Mouse (Mus musculus) thymus, postnatal 0 days (tissue): ENCODE data around the gene Ccdc85c. TPM values are rescaled to one million over a fixed set of nuclear protein-coding genes. Genes with fewer than 3 reads are reported as not detected.

Experiments used
- DNase-seq: peaks from one replicate; pipeline ENCODE4 v3.0.0-alpha.2; 2015; ENCODE audit warnings: low spot score
- polyA plus RNA-seq: library from polyadenylated mRNA; unstranded; fragments of >200 nt; fragmentation: Nextera tagmentation; extraction: Ambion mirVana; gene quantifications from 2 replicates; pipeline ENCODE4 v1.2.1, GENCODE M21; 2015

The Ccdc85c gene
- polyA plus RNA-seq, 1 experiment from 2014 or later = 13.6 TPM

DNA sequence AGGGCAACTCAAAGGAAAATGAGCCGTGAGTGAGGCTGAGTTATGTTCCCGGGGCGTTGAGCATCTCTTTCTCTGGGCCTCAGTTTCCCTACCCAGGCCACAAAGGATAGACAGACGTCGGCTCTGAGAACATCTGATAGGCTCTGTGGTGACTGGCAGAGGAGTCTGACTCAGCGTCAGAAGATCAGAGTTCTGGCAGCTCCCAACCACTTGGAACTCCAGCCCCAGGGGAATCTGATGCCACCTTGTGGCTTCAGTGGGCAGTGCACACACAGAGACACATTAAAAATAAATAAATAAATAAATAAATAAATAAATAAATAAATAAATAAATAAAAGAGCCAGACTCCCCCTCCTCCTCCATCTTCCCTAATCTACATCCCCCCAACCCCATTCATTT is 21.8 kb upstream of the Ccdc85c start:
- peak; percentile 26 for DNase-seq

DNA sequence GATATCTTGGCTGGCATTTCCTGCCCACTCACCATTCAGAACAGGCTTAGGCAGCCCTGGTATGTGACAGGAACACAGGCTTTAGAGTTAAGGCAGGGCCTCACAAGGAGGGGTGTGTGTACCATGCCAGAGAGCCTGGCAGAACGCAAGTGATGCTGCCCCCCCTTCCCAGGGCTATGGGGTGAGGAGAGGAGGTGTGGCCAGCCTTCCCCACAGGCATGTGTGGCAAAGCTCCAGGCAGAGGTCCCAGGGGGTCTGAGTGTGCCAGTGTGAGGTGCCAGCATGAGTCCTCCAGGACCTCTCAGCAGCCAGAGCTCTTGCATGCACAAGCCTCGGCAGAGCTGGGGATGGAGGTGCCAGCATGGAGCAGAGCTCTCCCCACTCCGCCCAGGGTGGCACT is 19.4 kb upstream of the Ccdc85c start:
- no peak for DNase-seq

DNA sequence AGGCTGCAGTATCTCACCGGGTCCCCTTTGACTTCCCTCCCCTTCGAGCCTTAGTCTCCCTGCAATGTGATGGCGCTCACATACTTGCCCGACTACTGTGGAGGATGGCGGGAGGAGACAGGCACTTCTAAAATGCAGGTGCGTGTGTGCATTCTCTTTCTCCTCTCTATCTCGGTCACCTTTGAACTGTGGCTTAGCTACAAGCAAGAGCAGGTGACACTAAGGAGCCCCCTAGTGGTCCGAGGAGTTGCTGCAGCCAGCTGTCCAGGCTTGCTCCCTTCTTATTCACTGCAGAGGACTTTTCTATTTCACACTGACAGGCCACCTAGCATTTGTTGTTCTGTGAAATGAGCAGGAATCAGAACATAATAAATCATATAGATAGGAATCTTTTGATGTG is 17.7 kb upstream of the Ccdc85c start:
- peak; percentile 90 for DNase-seq

DNA sequence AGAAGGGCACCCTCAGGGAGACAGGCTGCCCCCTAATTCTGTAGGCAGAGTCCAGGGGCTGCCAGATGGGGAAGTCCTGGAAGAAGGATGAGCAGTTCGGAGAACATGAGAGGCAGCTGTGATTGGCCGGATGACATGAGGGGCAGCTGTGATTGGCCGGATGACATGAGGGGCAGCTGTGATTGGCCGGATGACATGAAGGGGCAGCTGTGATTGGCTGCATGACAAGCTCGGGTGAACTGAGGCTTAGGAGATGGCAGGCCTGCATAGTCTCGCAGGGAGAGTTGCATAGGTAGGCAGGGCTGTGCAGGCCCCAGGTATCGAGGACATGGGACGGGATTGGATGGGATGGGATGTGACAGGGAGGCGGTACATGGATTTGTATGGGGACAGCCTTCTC is 17.2 kb upstream of the Ccdc85c start:
- peak; percentile 44 for DNase-seq

DNA sequence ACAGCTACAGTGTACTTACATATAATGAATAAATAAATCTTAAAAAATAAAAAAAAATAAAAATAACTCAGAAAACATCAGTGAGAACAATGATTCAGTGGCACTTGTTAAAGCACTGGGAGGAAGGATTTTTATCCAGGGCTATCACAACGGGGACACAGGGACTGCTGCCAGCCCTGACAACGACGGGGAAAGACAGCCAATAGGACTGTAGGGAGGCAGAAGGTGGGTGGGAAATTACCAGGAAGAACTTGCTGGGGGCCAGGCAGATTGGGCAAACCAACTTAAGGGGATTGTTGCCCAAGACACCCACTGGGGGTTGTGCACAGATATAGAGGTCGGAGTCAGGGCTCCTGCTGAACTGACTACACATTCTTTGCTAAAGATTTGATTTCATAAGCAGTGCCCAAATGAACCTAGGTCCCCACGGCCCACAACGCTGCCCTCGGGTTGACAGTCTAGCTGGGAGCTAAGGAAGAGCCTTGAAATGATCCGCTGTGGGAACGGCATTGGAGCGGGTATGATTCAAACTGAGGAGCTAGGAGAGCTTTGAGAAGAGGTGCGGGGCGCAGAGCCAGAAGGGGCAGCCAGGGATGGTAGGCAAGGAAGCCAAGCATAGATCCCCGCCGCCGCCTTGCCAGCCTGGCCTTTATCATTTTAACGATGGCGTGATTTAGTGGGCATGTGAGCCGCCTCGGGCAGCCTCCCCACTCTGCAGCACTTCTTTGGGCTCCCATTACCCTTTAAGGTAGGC is 13.1 kb upstream of the Ccdc85c start:
- no peak for DNase-seq

DNA sequence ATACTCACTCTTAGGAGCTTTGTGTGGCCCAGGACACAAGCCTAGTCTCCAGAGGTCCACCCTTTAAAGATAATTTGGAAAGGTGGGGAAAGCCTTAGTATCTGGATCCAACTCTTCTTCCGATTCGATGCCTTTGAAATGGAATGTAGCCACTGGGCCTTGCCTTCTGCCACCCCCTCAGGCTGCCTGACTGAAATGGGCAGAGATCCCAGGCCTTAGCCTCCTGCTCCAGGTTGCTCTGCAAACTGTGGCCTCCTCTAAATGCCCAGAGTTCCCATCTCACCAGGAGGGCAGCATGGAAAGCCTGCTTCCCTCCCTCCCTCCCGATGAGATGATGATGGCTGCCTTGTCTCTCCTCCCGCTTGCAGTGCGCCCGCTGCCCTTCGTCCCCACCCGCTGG is 11.8 kb upstream of the Ccdc85c start:
- DNase-seq = no peak

DNA sequence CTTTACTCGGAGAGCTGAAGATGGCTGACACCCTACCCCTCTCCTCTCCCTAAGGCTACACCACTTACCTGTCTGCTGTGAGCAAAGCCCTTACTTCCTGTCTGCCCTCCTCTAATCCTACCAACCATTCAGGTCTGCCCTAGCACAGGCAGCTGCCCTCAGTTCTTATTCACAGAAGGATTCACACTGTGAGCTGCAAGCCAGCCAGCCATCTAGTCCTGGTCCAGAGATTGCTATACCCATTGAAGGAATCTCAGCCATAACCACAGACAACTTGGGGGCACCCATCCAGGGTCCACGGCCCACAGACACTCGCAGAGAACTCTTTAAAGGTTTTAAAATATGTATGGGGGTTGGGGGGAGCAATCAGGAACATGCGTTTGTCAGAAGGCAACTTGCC is 11.2 kb upstream of the Ccdc85c start:
- no peak for DNase-seq

DNA sequence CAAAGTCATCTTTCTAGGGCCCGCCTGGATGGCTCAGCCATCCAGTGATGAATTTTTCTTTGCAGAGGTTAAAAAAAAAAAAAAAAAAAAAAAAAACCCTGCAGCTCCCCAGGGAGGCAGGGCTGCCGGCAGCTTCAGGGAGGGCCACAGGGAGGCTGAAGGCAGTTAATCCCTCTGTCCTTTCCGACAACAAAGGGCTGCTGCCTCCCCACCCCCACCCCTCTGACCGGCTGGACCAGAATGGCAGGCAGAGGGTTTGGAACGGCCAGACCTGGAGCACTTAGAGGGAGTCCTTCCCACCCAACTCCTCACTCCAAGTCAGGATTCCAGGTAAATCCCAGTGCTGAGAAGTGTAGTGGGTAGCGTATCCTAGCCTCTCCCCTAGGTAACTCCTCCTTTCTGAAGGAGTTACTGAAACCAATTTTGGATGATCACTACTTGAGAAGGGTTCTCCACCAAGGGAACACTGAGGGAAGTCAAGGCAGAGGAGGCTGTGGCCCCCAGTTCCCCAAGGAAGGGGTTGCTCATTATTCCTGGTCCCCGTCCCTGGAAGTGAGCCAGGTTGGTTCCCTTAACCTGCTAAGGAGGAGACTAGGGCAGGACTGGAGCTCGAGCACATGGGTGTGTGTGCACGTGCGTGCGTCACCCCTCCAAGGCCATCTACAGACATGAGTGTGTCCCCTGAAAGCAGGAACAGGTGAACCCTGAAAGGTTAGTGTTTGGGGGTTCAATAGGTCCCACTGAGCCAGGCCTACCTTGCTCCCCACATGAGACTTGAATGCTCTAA is 10.2 kb upstream of the Ccdc85c start:
- DNase-seq = no peak

DNA sequence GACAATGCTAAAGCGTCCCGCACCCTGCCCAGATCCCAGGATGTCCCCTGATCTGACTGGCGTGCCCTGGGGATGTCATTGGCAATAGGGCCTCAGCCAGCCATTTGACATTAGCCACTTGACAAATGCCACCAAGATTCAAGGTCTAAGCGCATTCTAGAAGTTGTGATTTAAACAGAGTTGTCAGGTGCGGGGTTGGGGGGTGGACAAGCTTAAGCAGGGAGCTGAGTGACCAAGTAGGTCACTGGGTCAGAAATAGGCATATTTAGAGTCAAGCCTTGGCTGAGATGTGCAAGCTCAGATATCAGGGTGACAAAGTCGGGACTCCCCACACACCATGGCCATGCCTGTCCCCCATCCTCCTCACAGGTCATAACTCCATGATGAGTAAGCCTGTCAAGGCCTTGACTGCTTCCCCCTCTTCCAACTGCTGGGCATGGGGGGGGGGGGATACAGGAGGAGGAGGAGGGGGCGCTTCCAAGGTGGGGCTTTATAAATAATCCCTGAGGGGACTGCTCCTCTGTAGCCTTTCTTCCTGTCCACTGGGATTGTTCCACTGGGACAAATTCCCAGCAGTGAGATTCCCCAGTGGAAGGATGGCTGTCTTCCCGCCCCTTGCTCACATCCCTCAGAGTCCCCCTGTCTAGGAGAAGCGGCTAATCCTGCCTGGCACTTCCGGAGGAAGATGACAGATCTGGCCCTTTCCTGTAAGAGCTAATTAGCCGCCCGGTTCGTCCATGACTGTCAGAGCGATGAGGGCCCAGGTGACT is 9.4 kb upstream of the Ccdc85c start:
- DNase-seq = no peak

DNA sequence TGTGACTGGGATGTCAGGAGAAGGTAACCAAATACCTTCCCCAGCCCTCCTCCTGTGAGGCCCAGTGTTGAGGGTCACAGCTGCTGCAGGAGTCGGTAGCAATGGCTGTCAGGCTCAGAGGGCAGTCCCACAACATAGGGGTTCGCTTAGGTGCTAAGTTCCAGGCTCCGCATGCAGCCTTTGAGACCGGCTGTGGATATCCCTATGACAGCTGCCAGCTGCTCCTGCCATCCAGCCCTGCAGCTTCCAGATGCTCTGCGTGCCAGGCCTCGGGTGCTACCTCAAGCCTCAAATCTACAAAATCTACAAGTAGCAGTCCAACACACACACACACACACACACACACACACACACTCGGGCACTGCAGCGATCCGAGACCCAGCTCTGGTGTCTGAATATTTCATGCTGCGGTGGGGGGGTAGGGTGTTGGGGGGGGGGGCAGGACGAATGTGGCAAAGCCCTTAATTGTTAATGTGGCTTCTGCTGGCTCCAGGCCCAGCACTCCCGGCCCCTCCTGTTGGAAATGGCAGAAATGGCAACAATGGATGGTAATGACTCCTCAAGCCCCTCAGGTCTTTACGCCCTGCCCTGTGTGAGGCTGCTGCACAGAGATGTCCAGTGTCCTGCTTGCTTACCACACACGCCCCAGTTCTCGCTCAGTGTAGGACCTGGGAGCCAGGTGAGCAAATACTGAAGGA is 3.1 kb upstream of the Ccdc85c start:
- DNase-seq = no peak

DNA sequence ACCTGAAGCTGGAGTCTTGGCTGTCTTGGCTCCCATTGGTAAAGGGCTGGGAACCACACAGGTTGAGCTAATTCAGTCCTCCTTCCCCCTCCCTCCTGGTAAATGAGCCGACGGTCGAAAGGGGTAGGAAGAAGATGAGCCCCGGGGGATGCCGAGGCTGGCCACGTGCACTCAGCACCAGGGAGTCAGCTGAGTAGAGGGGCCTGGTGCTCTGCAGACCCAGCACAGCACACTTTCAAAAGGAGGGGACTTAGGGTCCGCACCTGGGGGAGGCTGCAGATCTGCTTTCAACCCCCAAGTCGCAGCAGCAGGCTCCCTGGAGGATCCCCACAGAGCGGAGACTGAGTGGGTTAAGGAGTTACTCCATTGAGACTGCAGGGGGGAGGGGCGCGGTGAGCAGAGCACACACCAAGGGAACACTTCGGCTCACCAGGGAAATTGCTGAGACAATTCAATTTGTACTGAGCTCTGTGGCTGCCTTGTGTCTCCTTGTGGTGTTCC is 2.2 kb upstream of the Ccdc85c start:
- peak; percentile 30 for DNase-seq

DNA sequence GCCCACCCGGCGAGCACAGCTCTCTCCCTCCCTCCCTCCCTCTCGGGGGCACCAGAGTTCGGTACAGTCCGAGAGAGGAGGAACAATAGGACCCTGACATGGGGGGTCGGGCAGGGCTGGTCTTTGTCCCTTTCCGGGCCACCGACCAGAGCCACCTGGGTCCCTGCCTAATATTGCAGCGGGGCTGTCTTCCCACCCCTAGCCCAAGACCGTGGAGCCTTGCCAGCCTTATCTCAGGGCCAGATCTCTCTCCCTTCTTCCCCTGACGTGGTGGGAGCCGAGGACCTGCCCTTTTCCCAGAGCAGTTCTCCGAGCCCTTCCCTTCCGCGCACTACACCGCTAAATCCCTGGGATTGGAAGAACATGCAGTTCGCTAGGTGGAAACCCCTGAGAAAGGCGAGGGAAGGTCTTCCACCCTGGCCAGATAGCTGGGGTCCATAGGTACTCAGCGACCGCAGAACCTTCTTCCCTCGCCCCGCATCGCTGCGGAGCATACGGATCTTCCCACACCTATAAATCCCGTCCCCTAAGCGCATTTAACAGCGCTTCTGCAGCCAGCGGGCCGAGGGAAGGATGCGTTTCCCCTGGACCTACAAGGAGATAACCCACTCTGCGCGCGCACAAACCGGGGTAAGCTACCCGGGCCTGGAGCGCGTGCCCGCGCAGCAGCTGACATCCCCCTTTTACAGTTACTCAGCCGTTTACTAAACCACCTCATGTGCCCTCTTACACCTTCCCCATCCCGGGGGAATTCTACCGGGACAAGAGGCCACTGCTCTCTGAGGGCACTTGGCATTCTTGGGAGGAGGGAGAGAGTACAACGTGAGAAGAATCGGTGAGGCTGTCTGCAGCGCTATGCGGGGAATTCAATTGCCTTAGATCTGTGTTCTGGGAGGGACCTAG is 946 bp upstream of the Ccdc85c start:
- DNase-seq = peak; percentile 82

DNA sequence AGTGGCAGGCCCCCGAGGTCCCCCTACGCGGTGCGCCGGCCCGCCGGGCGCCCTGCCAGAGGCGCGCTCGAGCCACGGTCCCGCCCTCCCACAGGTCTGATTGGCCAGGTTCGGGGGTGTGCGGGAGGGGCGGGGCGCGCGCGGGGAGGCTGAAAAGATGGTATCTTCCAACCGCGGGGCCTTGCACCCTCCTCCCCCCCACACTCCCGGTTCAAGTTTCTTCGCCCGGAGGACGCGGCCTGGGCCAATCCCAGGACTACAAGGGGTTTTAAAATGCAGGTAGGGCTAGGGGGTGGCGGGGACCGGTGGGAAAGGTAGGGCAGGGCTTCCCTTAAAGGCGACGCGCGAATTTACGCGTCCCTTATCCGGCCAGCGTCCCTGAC is 274 bp upstream of the Ccdc85c start:
- DNase-seq = peak; percentile 99

DNA sequence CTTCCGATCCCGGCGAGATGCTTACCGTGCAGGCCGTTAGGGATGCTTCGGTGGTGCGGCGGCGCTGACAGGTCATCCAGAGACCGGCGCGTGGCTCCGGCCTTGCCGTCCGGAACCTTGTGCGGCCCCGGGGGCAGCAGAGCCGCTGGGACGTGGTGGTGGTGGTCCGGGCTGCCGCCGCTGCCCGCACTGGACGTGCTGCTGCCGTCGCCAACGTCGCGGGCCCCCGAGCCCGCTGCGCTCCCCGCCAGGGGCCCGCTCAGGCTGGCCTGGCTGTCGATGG is 971 bp downstream of the Ccdc85c start:
- no peak for DNase-seq

DNA sequence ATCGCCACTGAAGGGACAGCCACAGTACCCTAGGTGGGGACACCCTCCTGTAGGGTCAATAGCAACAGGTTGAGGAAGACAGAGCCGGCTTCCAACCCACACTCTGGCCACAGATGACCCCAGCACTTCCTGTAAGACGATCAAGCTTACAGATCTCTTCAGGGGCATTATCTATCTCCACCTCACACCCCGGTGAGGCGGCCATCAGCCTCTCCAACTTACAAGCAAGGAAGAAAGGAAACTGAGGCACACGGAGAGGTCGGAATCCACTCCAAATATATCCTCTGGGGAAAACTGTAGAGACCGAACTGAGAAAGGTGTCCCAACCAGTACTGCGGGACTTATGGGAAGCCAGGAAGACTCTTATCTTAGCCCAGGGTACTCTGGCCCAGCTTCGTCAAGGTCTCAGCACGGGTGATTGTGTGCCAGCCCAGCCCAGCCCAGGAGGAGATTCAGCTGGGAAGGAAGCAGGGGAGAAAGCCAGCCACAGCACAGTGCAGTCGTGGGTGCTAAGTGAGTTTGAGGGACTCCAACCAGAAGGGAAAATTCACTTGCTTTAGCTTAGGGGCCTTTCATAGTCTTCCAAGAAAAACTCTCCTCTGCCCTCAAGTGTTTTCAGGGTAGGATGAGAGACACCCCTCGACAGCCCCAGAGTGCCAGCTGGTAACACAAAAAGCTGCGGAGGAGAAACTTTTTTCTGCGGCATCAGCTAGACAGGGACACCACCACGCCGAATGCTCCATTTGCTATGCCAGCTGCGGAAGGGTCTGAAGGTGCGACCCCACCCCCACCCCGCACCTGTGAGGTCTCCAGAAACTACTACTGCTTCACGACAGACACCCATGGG is 1.5 kb downstream of the Ccdc85c start:
- DNase-seq = peak; percentile 70

DNA sequence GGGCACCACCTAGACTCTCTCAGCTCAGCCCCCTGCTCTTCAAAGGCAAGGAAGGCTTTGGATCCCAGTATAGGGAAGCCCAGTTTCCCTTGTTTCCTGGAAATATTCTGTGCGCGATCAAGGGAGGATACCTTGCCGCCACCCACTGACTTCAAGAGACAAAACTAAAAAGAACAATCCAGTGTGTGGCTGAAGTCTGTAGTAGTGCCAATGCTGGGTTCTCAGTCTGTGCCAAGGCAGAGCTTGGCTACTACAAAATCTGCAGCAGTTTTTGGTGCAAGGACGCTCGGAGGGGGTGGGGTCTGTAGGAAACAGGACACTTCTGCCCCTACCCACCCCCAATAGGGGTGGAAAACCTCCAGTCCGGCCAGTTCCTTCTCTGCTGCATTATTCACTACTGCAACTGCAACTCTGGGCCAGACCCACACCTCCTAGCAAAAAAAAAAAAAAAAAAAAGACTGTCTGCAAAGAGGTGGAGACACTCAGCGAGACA is 3.0 kb downstream of the Ccdc85c start:
- no peak for DNase-seq

DNA sequence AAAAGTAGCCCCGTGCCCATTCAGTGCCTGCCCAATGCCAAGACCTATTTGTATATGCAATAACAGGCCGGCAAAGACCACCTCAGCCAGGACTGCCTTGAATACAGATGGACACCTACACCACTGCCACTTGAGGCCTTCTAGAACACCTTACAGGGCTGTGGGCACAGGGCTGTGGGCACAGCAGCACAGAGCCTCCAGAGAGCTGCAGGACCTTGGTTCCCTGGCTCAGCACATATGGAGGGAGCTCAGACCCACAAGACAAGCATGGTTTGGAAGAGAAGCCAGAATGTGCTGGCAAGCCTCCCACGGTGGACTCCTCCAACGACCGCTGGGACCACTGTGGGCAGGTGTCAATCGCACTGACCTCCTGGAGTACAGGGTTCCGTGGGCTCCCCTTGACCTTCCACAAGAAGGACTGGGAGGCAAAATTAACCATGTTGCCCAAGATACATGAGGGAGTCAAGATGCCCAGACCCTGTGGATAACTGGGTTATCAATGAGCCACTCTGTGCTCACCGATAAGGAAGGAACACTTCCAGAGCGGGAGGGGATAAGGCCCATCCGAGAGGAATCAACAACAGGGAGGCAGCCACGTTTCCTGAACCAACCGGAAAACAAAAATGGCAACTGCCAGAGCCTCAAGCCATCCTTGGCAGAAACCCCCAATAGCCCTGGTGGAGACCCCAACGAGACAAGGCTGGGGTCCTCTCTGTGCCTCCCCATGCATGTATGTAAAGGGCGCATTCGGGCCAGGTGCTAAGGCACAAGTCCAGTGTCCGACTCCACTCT is 3.7 kb downstream of the Ccdc85c start:
- no peak for DNase-seq

DNA sequence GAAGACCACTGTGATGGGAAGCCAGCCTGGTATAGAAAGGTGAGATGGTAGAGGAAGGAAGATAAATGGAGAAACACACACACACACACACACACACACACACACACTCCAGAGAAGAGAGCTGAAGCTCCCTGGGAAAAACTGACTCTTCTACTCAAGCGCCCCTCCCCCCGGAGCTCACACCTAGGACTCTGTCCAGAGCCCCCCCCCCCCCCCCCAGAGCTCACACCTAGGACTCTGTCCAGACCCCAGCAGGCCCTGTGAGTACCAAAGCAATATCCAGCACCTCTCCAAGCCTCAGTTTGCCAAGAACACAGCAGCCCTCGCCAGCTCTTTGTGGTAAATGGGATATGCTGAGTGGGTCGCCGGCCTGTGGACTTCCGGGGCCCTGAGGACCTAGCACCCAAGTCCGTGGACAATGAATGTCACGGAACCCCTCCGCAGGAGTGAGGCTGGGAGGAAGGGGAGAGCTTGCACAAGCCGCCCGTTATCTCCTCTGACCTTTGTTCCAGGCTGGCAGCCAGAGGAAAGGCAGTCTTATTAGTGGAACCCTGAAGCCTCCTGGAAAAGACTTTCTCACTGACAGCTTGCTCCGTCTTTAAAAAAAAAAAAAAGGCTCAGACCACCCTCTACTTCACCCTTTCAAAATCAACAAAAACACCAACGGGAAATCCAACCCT is 4.8 kb downstream of the Ccdc85c start:
- no peak for DNase-seq
